Mouse (Mus musculus): ENCODE data around the gene Lrriq3. TPM values are rescaled to one million over a fixed set of nuclear protein-coding genes. Genes with fewer than 3 reads are reported as not detected.

Lrriq3 gene
- total and polyA plus RNA-seq, 2 experiments from 2014 or later = 1.0 to 2.1 TPM

DNA sequence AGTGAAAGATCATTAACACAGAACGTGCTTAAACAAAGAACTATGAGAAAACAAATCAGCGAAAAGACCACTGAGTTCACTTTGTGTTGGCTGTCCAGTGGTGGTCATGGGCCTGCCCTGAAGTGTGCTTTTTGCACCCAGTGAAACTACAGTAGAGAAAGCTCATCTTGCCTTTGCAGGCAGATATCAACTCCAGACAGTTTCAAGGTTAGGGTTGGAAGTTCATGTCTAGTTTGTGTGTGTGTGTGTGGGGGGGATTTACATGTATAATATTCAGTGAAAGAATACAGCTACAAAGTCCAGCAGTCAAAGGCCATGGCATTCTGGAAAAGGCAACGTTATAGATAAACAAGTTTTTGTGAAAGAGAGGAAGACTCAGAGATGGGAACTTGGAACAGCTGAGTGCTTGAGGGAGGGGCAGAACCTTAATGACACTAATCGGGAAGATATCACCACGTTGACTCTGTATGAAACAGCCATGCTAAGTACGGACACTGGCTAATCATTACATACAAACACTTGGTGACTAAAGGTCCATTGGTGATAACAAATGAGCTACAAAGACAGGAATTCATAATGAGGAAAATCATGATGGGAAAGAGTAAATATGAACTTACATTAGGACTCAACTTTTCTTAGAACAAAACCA is 34.3 kb upstream of the Lrriq3 start:
- Histone ChIP-seq H3K9ac (replicated peaks; ENCODE audit: low read length, poor library complexity, severe bottlenecking) (no peak overlapping the region), H3K4me1 (ENCODE audit: insufficient read depth, low read length) (no peaks in the 10 kb centered on the region), H3K27me3 (ENCODE audit: insufficient read depth, low read length) (no peaks in the 10 kb centered on the region), H3K4me2 (ENCODE audit: low read depth, low read length, poor library complexity, severe bottlenecking) (no peak overlapping the region), H3K4me3 (ENCODE audit: low read depth, low read length) (no peak overlapping the region), H3K27ac (ENCODE audit: low read depth, low read length) (no peak overlapping the region), H3K9me3 (ENCODE audit: low read length) (no peaks in the 10 kb centered on the region), H3K36me3 (ENCODE audit: insufficient read depth, low read length) (no peaks in the 10 kb centered on the region)
- DNase-seq (ENCODE audit: low spot score) = no peak
- no peak for ATAC-seq (ENCODE audit: low FRiP score)
- 87% methylated on average over 6 of the region's 6 CpGs for WGBS
- no peak for TF ChIP-seq CTCF (IDR thresholded peaks at IDR 0.05)

GRCm38 (mm10) chr3:155059449-155059822 is 33.8 kb upstream of the Lrriq3 start:
- Histone ChIP-seq H3K36me3 (ENCODE audit: insufficient read depth, low read length) (no peaks in the 10 kb centered on the region), H3K4me2 (ENCODE audit: low read depth, low read length, poor library complexity, severe bottlenecking) (no peak overlapping the region), H3K4me1 (ENCODE audit: insufficient read depth, low read length) (no peaks in the 10 kb centered on the region), H3K27ac (ENCODE audit: low read depth, low read length) (no peak overlapping the region), H3K9me3 (ENCODE audit: low read length) (no peaks in the 10 kb centered on the region), H3K4me3 (ENCODE audit: low read depth, low read length) (no peak overlapping the region), H3K27me3 (ENCODE audit: insufficient read depth, low read length) (no peaks in the 10 kb centered on the region), H3K9ac (replicated peaks; ENCODE audit: low read length, poor library complexity, severe bottlenecking) (no peak overlapping the region)
- TF ChIP-seq CTCF (IDR thresholded peaks at IDR 0.05) = no peak
- no peak for ATAC-seq (ENCODE audit: low FRiP score)
- DNase-seq (ENCODE audit: low spot score) = no peak

GRCm38 (mm10) chr3:155077908-155078307 is 15.3 kb upstream of the Lrriq3 start:
- no peak overlapping the region for H3K4me3 ChIP-seq (ENCODE audit: low read depth, low read length)

GRCm38 (mm10) chr3:155092081-155092480 is 1.2 kb upstream of the Lrriq3 start:
- peaks cover 4% of the 10 kb centered on the region; the same call in 1 of the 2 replicates for H3K36me3 ChIP-seq (ENCODE audit: insufficient read depth, low read length)
- no peak overlapping the region for H3K27ac ChIP-seq (ENCODE audit: low read depth, low read length)
- peak overlapping the region; percentile 44; the same call in 1 of the 2 replicates for H3K4me3 ChIP-seq (ENCODE audit: low read depth, low read length)
- ATAC-seq (ENCODE audit: low FRiP score) (no peak), DNase-seq (ENCODE audit: low spot score) (no peak)
- H3K9me3 ChIP-seq (ENCODE audit: low read length) = no peaks in the 10 kb centered on the region
- H3K27me3 ChIP-seq (ENCODE audit: insufficient read depth, low read length) = no peaks in the 10 kb centered on the region
- WGBS = 97% methylated on average over 6 of the region's 6 CpGs
- peak overlapping the region; percentile 45 for H3K4me2 ChIP-seq (ENCODE audit: low read depth, low read length, poor library complexity, severe bottlenecking)
- no peak for TF ChIP-seq CTCF (IDR thresholded peaks at IDR 0.05)
- H3K4me1 ChIP-seq (ENCODE audit: insufficient read depth, low read length) = peaks cover 3% of the 10 kb centered on the region; the same call in 1 of the 2 replicates
- no peak overlapping the region for H3K9ac ChIP-seq (replicated peaks; ENCODE audit: low read length, poor library complexity, severe bottlenecking)

More at GRCm38 (mm10) chr3:155077908-155078307, 15.3 kb upstream of the Lrriq3 start:
- H3K4me1 ChIP-seq (ENCODE audit: insufficient read depth, low read length) = no peaks in the 10 kb centered on the region
- H3K27ac ChIP-seq (ENCODE audit: low read depth, low read length) = no peak overlapping the region
- H3K27me3 ChIP-seq (ENCODE audit: insufficient read depth, low read length) = no peaks in the 10 kb centered on the region
- no peak for ATAC-seq (ENCODE audit: low FRiP score)
- no peaks in the 10 kb centered on the region for H3K9me3 ChIP-seq (ENCODE audit: low read length)
- WGBS = 91% methylated on average over 4 of the region's 4 CpGs
- H3K36me3 ChIP-seq (ENCODE audit: insufficient read depth, low read length) = no peaks in the 10 kb centered on the region
- no peak for TF ChIP-seq CTCF (IDR thresholded peaks at IDR 0.05)
- DNase-seq (ENCODE audit: low spot score) = no peak
- H3K9ac ChIP-seq (replicated peaks; ENCODE audit: low read length, poor library complexity, severe bottlenecking) = no peak overlapping the region
- no peak overlapping the region for H3K4me2 ChIP-seq (ENCODE audit: low read depth, low read length, poor library complexity, severe bottlenecking)

GRCm38 (mm10) chr3:155099266-155099665 is 6.0 kb downstream of the Lrriq3 start:
- Histone ChIP-seq H3K4me2 (ENCODE audit: low read depth, low read length, poor library complexity, severe bottlenecking) (no peak overlapping the region), H3K9me3 (ENCODE audit: low read length) (no peaks in the 10 kb centered on the region), H3K27ac (ENCODE audit: low read depth, low read length) (no peak overlapping the region), H3K4me1 (ENCODE audit: insufficient read depth, low read length) (no peaks in the 10 kb centered on the region), H3K36me3 (ENCODE audit: insufficient read depth, low read length) (no peaks in the 10 kb centered on the region), H3K4me3 (ENCODE audit: low read depth, low read length) (no peak overlapping the region), H3K9ac (replicated peaks; ENCODE audit: low read length, poor library complexity, severe bottlenecking) (no peak overlapping the region), H3K27me3 (ENCODE audit: insufficient read depth, low read length) (no peaks in the 10 kb centered on the region)
- DNase-seq (ENCODE audit: low spot score) (no peak), ATAC-seq (ENCODE audit: low FRiP score) (no peak)
- TF ChIP-seq CTCF (IDR thresholded peaks at IDR 0.05) = no peak
- WGBS = 87% methylated on average over 1 of the region's 1 CpGs

- H3K4me1 ChIP-seq (ENCODE audit: insufficient read depth, low read length) = no peaks in the 10 kb centered on the region
- H3K27ac ChIP-seq (ENCODE audit: low read depth, low read length) = no peak overlapping the region
- H3K4me2 ChIP-seq (ENCODE audit: low read depth, low read length, poor library complexity, severe bottlenecking) = no peak overlapping the region
- DNase-seq (ENCODE audit: low spot score) = no peak
- H3K27me3 ChIP-seq (ENCODE audit: insufficient read depth, low read length) = no peaks in the 10 kb centered on the region
- H3K9ac ChIP-seq (replicated peaks; ENCODE audit: low read length, poor library complexity, severe bottlenecking) = no peak overlapping the region
- WGBS = 79% methylated on average over 1 of the region's 1 CpGs
- no peak overlapping the region for H3K4me3 ChIP-seq (ENCODE audit: low read depth, low read length)
- no peak for TF ChIP-seq CTCF (IDR thresholded peaks at IDR 0.05)
- H3K36me3 ChIP-seq (ENCODE audit: insufficient read depth, low read length) = no peaks in the 10 kb centered on the region
- no peak for ATAC-seq (ENCODE audit: low FRiP score)
- no peaks in the 10 kb centered on the region for H3K9me3 ChIP-seq (ENCODE audit: low read length)
These were observed 12.7 kb downstream of the Lrriq3 start for GRCm38 (mm10) chr3:155105957-155106356.
